Mouse (Mus musculus) lung, postnatal 10 days (tissue): ENCODE results near the gene Snapc2.

Experiments used
- DNase-seq: peaks from one replicate; pipeline ENCODE4 v3.0.0; 2021

The Snapc2 gene

GRCm38 (mm10) chr8:4252934-4253841, at the start of gene Snapc2:
Gene Snapc2, plus strand, starts transcription at chr8:4253080.
- peak; percentile 99 for DNase-seq

- no peak for DNase-seq
Observed at GRCm38 (mm10) chr8:4205246-4206123, 47.4 kb upstream of the Snapc2 start.

- no peak for DNase-seq
Observed at GRCm38 (mm10) chr8:4206182-4207015, 46.5 kb upstream of the Snapc2 start.

- DNase-seq, result no peak
Observed at GRCm38 (mm10) chr8:4207016-4207350, 45.9 kb upstream of the Snapc2 start.

GRCm38 (mm10) chr8:4211097-4211496, 41.8 kb upstream of the Snapc2 start:
- no peak for DNase-seq

GRCm38 (mm10) chr8:4212809-4213209, 40.1 kb upstream of the Snapc2 start:
- peak; percentile 27 for DNase-seq

- peak; percentile 83 for DNase-seq
Observed at GRCm38 (mm10) chr8:4213210-4214005, 39.5 kb upstream of the Snapc2 start.

- peak; percentile 93 for DNase-seq
Observed at GRCm38 (mm10) chr8:4214006-4214980, 38.6 kb upstream of the Snapc2 start.

GRCm38 (mm10) chr8:4216296-4216695, 36.6 kb upstream of the Snapc2 start:
- no peak for DNase-seq

GRCm38 (mm10) chr8:4216791-4217621, 35.9 kb upstream of the Snapc2 start, which contains the start of gene Prr36:
Gene Prr36, minus strand, starts transcription at chr8:4217459.
- DNase-seq, result peak; percentile 19

GRCm38 (mm10) chr8:4219617-4220016, 33.3 kb upstream of the Snapc2 start:
- no peak for DNase-seq

- DNase-seq, result no peak
Observed at GRCm38 (mm10) chr8:4222059-4222458, 30.8 kb upstream of the Snapc2 start.

- no peak for DNase-seq
Observed at GRCm38 (mm10) chr8:4226323-4226722, 26.6 kb upstream of the Snapc2 start.

- peak; percentile 53 for DNase-seq
Observed at GRCm38 (mm10) chr8:4226739-4227347, 26.0 kb upstream of the Snapc2 start, which contains the start of gene Lrrc8e. Gene Lrrc8e, plus strand, starts transcription at chr8:4226827.

- DNase-seq, result no peak
Observed at GRCm38 (mm10) chr8:4227919-4228318, 25.0 kb upstream of the Snapc2 start.

- no peak for DNase-seq
Observed at GRCm38 (mm10) chr8:4229784-4230183, 23.1 kb upstream of the Snapc2 start.

- peak; percentile 46 for DNase-seq
Observed at GRCm38 (mm10) chr8:4230612-4231351, 22.1 kb upstream of the Snapc2 start.

GRCm38 (mm10) chr8:4237814-4238433, 15.0 kb upstream of the Snapc2 start:
- peak; percentile 46 for DNase-seq
